In the genomic region with DNA sequence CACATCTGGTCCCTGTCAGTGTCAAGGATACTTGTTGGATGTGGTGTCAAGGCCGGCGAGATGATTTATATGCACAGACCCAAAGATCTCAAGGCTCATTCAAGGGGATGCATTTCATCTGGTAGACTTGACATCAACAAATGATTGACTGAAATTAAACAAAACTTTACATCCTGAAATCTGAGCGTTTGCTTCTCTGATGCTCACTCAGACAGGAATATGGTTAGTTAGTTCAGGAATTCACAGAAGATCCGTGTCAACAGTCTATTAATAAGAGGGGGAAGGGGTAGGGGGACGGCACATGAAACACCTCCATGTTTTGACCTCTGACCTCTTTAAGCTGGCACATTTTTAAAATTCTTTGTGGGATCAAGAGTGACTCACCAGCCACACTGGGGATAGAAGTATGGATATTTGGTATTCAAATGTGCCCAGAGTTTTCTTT, we compare ENCODE assay signal across 18 mouse cellular contexts.
DNase-seq lines count a peak whose midpoint lies in the region; ATAC-seq and TF ChIP-seq lines count a peak whose summit lies in the region.
"Had no signal": no experiment of that assay in that cellular context is flagged by ENCODE, and none has a peak within 500 bp of the region (broad histone marks: within the 10 kb centered on the region; RNA-seq: fewer than 3 reads in every experiment).

No protein-coding gene starts in this region.

- H3K27me3 ChIP-seq in lung, embryonic 14.5 days (ENCODE audit: insufficient read depth, low read length), result no peaks in the 10 kb centered on the region
- no peaks in the 10 kb centered on the region for H3K27me3 ChIP-seq in forebrain, embryonic 14.5 days (replicated peaks; ENCODE audit: control insufficient read depth, insufficient read depth, low read length)
- H3K27me3 ChIP-seq: embryonic facial prominence, embryonic 12.5 days; forebrain, embryonic 15.5 days; hindbrain, embryonic 13.5 days; kidney, embryonic 15.5 days; limb, embryonic 13.5 days; liver, embryonic 13.5 days had no signal

- H3K9ac ChIP-seq in lung, embryonic 14.5 days, result no peak overlapping the region
- H3K9ac ChIP-seq in forebrain, embryonic 14.5 days (ENCODE audit: low read length), result no peak overlapping the region
- H3K9ac ChIP-seq: embryonic facial prominence, embryonic 12.5 days; forebrain, embryonic 15.5 days; hindbrain, embryonic 13.5 days; kidney, embryonic 15.5 days; limb, embryonic 13.5 days; liver, embryonic 13.5 days had no signal

- H3K4me1 ChIP-seq in lung, embryonic 14.5 days (ENCODE audit: insufficient read depth), result no peaks in the 10 kb centered on the region
- no peaks in the 10 kb centered on the region for H3K4me1 ChIP-seq in forebrain, embryonic 14.5 days (ENCODE audit: control insufficient read depth, insufficient read depth, low read length)
- H3K4me1 ChIP-seq: forebrain, embryonic 15.5 days; liver, embryonic 13.5 days had no signal

- 13% methylated on average over 5 of the region's 5 CpGs for WGBS in lung, embryonic 14.5 days
- 47% methylated on average over 5 of the region's 5 CpGs for WGBS in forebrain, embryonic 14.5 days

- H3K4me3 ChIP-seq in lung, embryonic 14.5 days (ENCODE audit: low read depth, low read length), result no peak overlapping the region
- H3K4me3 ChIP-seq in forebrain, embryonic 14.5 days (ENCODE audit: low read depth, low read length), result no peak overlapping the region
- H3K4me3 ChIP-seq: embryonic facial prominence, embryonic 12.5 days; forebrain, embryonic 15.5 days; hindbrain, embryonic 13.5 days; kidney, embryonic 15.5 days; limb, embryonic 13.5 days; liver, embryonic 13.5 days had no signal

- DNase-seq in lung, embryonic 14.5 days, result peak; percentile 11
- DNase-seq in lung, postnatal 36 days, result no peak
- peak; percentile 53 for DNase-seq in NIH3T3 (ENCODE audit: low read depth)
- peak; percentile 54 for DNase-seq in embryo, embryonic 9.5 days (ENCODE audit: extremely low spot score)
- DNase-seq in yolk sac, embryonic 10.5 days (ENCODE audit: low spot score), result peak; percentile 28
- DNase-seq in forebrain, embryonic 14.5 days (ENCODE audit: low spot score), result no peak
- no peak for DNase-seq in lung, postnatal 25 days (ENCODE audit: low spot score)
- DNase-seq: adrenal gland, adult 2 months; cerebellum, adult 9-11 months; liver, embryonic 13.5 days; right cerebral cortex, postnatal 4 days; thymus, adult 2 months had no signal

- no peak for TF ChIP-seq CTCF in lung, embryonic 14.5 days (IDR thresholded peaks at IDR 0.05; ENCODE audit: low read depth)

- no peak overlapping the region for H3K27ac ChIP-seq in lung, embryonic 14.5 days (ENCODE audit: low read depth)
- H3K27ac ChIP-seq in forebrain, embryonic 14.5 days (ENCODE audit: low read depth, low read length), result no peak overlapping the region
- H3K27ac ChIP-seq: embryonic facial prominence, embryonic 12.5 days; forebrain, embryonic 15.5 days; hindbrain, embryonic 13.5 days; kidney, embryonic 15.5 days; limb, embryonic 13.5 days; liver, embryonic 13.5 days had no signal

- ATAC-seq in lung, embryonic 14.5 days (ENCODE audit: insufficient read depth), result no peak
- ATAC-seq in forebrain, embryonic 14.5 days, result no peak
- ATAC-seq: forebrain, embryonic 15.5 days had no signal

- no peaks in the 10 kb centered on the region for H3K9me3 ChIP-seq in lung, embryonic 14.5 days (ENCODE audit: low read depth, low read length)
- H3K9me3 ChIP-seq in forebrain, embryonic 14.5 days (replicated peaks; ENCODE audit: control insufficient read depth, low read length), result no peaks in the 10 kb centered on the region
- H3K9me3 ChIP-seq: embryonic facial prominence, embryonic 12.5 days; forebrain, embryonic 15.5 days; hindbrain, embryonic 13.5 days; kidney, embryonic 15.5 days; limb, embryonic 13.5 days; liver, embryonic 13.5 days had no signal

- no peak overlapping the region for H3K4me2 ChIP-seq in lung, embryonic 14.5 days
- H3K4me2 ChIP-seq in forebrain, embryonic 14.5 days (ENCODE audit: low read length), result no peak overlapping the region
- H3K4me2 ChIP-seq: embryonic facial prominence, embryonic 12.5 days; forebrain, embryonic 15.5 days; heart, embryonic 11.5 days; hindbrain, embryonic 13.5 days; kidney, embryonic 15.5 days; limb, embryonic 13.5 days; liver, embryonic 13.5 days had no signal

- H3K36me3 ChIP-seq in lung, embryonic 14.5 days (ENCODE audit: insufficient read depth), result no peaks in the 10 kb centered on the region
- no peaks in the 10 kb centered on the region for H3K36me3 ChIP-seq in forebrain, embryonic 14.5 days (ENCODE audit: control insufficient read depth, insufficient read depth, low read length)
- H3K36me3 ChIP-seq: embryonic facial prominence, embryonic 12.5 days; forebrain, embryonic 15.5 days; hindbrain, embryonic 13.5 days; kidney, embryonic 15.5 days; limb, embryonic 13.5 days; liver, embryonic 13.5 days had no signal

Comparison
In these comparisons a context has a peak if more than half of its experiments do, and no peak if none do; other contexts are left out.
1. DNase-seq: peak in lung, embryonic 14.5 days (single experiment), NIH3T3 (single experiment), embryo, embryonic 9.5 days (single experiment) and yolk sac, embryonic 10.5 days (single experiment); none in lung, postnatal 36 days (single experiment), forebrain, embryonic 14.5 days (single experiment) and lung, postnatal 25 days (single experiment).